Mouse (Mus musculus) forebrain, embryonic 11.5 days (tissue): ENCODE results near the gene Ubox5. TPM values are rescaled to one million over a fixed set of nuclear protein-coding genes. Genes with fewer than 3 reads are reported as not detected.

Experiments used
- ATAC-seq: fragments of 200-750 bp; cut with Nextera tagmentation; replicated peaks from 2 replicates; pipeline ENCODE4 v1.8.0; 2017; ENCODE audit warnings: moderate TSS enrichment; ENCODE audit not compliant: low FRiP score
- DNase-seq: peaks from one replicate; pipeline ENCODE4 v3.0.0-alpha.2; 2017; ENCODE audit warnings: low spot score
- H3K27ac ChIP-seq: fragments of 300-500 bp; sonication (generic); 2 replicates; pipeline ENCODE4 v1.5.1; 2014; ENCODE audit warnings: low read depth, low read length
- H3K27me3 ChIP-seq: fragments of 300-500 bp; sonication (generic); 2 replicates; pipeline ENCODE4 v1.6.1; 2014; ENCODE audit warnings: mild to moderate bottlenecking, low read length, mixed read lengths; ENCODE audit not compliant: control insufficient read depth, insufficient read depth
- H3K36me3 ChIP-seq: fragments of 300-500 bp; sonication (generic); 2 replicates; pipeline ENCODE4 v1.6.1; 2014; ENCODE audit warnings: mild to moderate bottlenecking, low read length, moderate library complexity, mixed read lengths; ENCODE audit not compliant: control insufficient read depth, insufficient read depth
- H3K4me1 ChIP-seq: fragments of 300-500 bp; sonication (generic); replicated peaks from 2 replicates; pipeline ENCODE4 v1.6.1; 2014; ENCODE audit warnings: low read length, mixed read lengths; ENCODE audit not compliant: control insufficient read depth, insufficient read depth
- H3K4me2 ChIP-seq: fragments of 300-500 bp; sonication (generic); 2 replicates; pipeline ENCODE4 v1.6.1; 2014; ENCODE audit warnings: low read depth, mild to moderate bottlenecking, low read length, moderate library complexity, mixed read lengths; ENCODE audit not compliant: severe bottlenecking
- H3K4me3 ChIP-seq: fragments of 300-500 bp; sonication (generic); 2 replicates; pipeline ENCODE4 v1.5.1; 2014; ENCODE audit warnings: low read depth, low read length
- H3K9ac ChIP-seq: fragments of 300-500 bp; sonication (generic); 2 replicates; pipeline ENCODE4 v1.6.1; 2014; ENCODE audit warnings: low read length
- H3K9me3 ChIP-seq: fragments of 300-500 bp; sonication (generic); 2 replicates; pipeline ENCODE4 v1.6.1; 2016; ENCODE audit warnings: low read length, mixed read lengths; ENCODE audit not compliant: control insufficient read depth
- WGBS: fragments of 180-500 bp; shearing (Covaris S2); extraction: QIAGEN DNeasy Blood & Tissue Kit; methylation state at CpG from one replicate; pipeline ENCODE4 v1.1.7; 2014; 5-methylcytosine and 5-hydroxymethylcytosine counted together
- polyA plus RNA-seq: library from polyadenylated mRNA; unstranded; fragments of >200 nt; fragmentation: Nextera tagmentation; extraction: Ambion mirVana; gene quantifications from 2 replicates; pipeline ENCODE4 v1.2.1, GENCODE M21; 2014

Ubox5 gene
- polyA plus RNA-seq, 1 experiment from 2014 or later = 17.8 TPM

- H3K27ac ChIP-seq = no peak overlapping the region
- peak overlapping the region; percentile 66; the same call in 1 of the 2 replicates for H3K4me3 ChIP-seq
- DNase-seq = no peak
- peaks cover 17% of the 10 kb centered on the region for H3K27me3 ChIP-seq
- no peak for ATAC-seq
- peaks cover 6% of the 10 kb centered on the region; the same call in 1 of the 2 replicates for H3K4me1 ChIP-seq
- H3K4me2 ChIP-seq = peak overlapping the region; percentile 97; the same call in 1 of the 2 replicates
- H3K9ac ChIP-seq = peak overlapping the region; percentile 75
- H3K36me3 ChIP-seq = no peaks in the 10 kb centered on the region
- 77% methylated on average over 6 of the region's 6 CpGs for WGBS
- H3K9me3 ChIP-seq = no peaks in the 10 kb centered on the region
Measured at GRCm38 (mm10) chr2:130641351-130642025, 11.7 kb upstream of the Ubox5 start.

GRCm38 (mm10) chr2:130639276-130639675 is 9.4 kb upstream of the Ubox5 start:
- Histone ChIP-seq H3K9ac (no peak overlapping the region), H3K9me3 (no peaks in the 10 kb centered on the region), H3K27me3 (peaks cover 37% of the 10 kb centered on the region), H3K4me2 (no peak overlapping the region), H3K36me3 (no peaks in the 10 kb centered on the region), H3K27ac (no peak overlapping the region), H3K4me1 (peaks cover 18% of the 10 kb centered on the region), H3K4me3 (no peak overlapping the region)
- no peak for DNase-seq
- 86% methylated on average over 6 of the region's 6 CpGs for WGBS
- ATAC-seq = no peak

- WGBS = 26% methylated on average over 16 of the region's 16 CpGs
- no peak for DNase-seq
- Histone ChIP-seq H3K27me3 (peaks cover 41% of the 10 kb centered on the region), H3K4me1 (peaks cover 21% of the 10 kb centered on the region), H3K27ac (no peak overlapping the region), H3K4me3 (no peak overlapping the region), H3K9ac (no peak overlapping the region), H3K4me2 (no peak overlapping the region), H3K9me3 (no peaks in the 10 kb centered on the region), H3K36me3 (no peaks in the 10 kb centered on the region)
- ATAC-seq = no peak
Measured at GRCm38 (mm10) chr2:130638101-130638611, 8.3 kb upstream of the Ubox5 start.

- Histone ChIP-seq H3K4me1 (peaks cover 20% of the 10 kb centered on the region), H3K36me3 (no peaks in the 10 kb centered on the region), H3K4me3 (no peak overlapping the region), H3K27ac (no peak overlapping the region), H3K9ac (no peak overlapping the region), H3K4me2 (0 out of 2 replicates have a peak overlapping the region, but pooled peaks have one; percentile 58), H3K27me3 (peaks cover 41% of the 10 kb centered on the region), H3K9me3 (no peaks in the 10 kb centered on the region)
- ATAC-seq (no peak), DNase-seq (peak; percentile 60)
- 16% methylated on average over 21 of the region's 21 CpGs for whole genome bisulfite sequencing
Measured at GRCm38 (mm10) chr2:130635847-130636246, 6.0 kb upstream of the Ubox5 start.

GRCm38 (mm10) chr2:130634739-130635411 is 5.0 kb upstream of the Ubox5 start:
- Histone ChIP-seq H3K9ac (peak overlapping the region; percentile 48), H3K27ac (no peak overlapping the region), H3K4me2 (peak overlapping the region; percentile 58), H3K36me3 (no peaks in the 10 kb centered on the region), H3K9me3 (no peaks in the 10 kb centered on the region), H3K27me3 (peaks cover 41% of the 10 kb centered on the region), H3K4me1 (peaks cover 20% of the 10 kb centered on the region), H3K4me3 (peak overlapping the region; percentile 31)
- DNase-seq = peak; percentile 74
- under 1% methylated on average over 37 of the region's 38 CpGs for whole genome bisulfite sequencing
- peak; percentile 23; the same call in 1 of the 2 replicates for ATAC-seq

GRCm38 (mm10) chr2:130634006-130634738 is 4.3 kb upstream of the Ubox5 start:
- WGBS = 14% methylated on average over 14 of the region's 14 CpGs
- DNase-seq (peak; percentile 68), ATAC-seq (peak; percentile 40; the same call in 1 of the 2 replicates)
- Histone ChIP-seq H3K27me3 (peaks cover 41% of the 10 kb centered on the region), H3K36me3 (no peaks in the 10 kb centered on the region), H3K4me3 (peak overlapping the region; percentile 31), H3K4me1 (peaks cover 20% of the 10 kb centered on the region), H3K9me3 (no peaks in the 10 kb centered on the region), H3K4me2 (peak overlapping the region; percentile 58), H3K27ac (no peak overlapping the region), H3K9ac (peak overlapping the region; percentile 48)

- Histone ChIP-seq H3K27ac (no peak overlapping the region), H3K9ac (no peak overlapping the region), H3K27me3 (peaks cover 38% of the 10 kb centered on the region), H3K4me3 (no peak overlapping the region), H3K4me2 (no peak overlapping the region), H3K9me3 (no peaks in the 10 kb centered on the region), H3K36me3 (no peaks in the 10 kb centered on the region), H3K4me1 (peaks cover 25% of the 10 kb centered on the region)
- 33% methylated on average over 5 of the region's 5 CpGs for WGBS
- DNase-seq = peak; percentile 68
- ATAC-seq = no peak
Measured at GRCm38 (mm10) chr2:130632887-130633675, 3.2 kb upstream of the Ubox5 start.

GRCm38 (mm10) chr2:130632416-130632815 is 2.6 kb upstream of the Ubox5 start:
- Histone ChIP-seq H3K36me3 (no peaks in the 10 kb centered on the region), H3K4me3 (no peak overlapping the region), H3K27me3 (peaks cover 32% of the 10 kb centered on the region), H3K9me3 (no peaks in the 10 kb centered on the region), H3K4me2 (no peak overlapping the region), H3K27ac (no peak overlapping the region), H3K9ac (no peak overlapping the region), H3K4me1 (peaks cover 25% of the 10 kb centered on the region)
- no peak for ATAC-seq
- 33% methylated on average over 1 of the region's 1 CpGs for WGBS
- no peak for DNase-seq
